Mouse (Mus musculus): ENCODE data around the gene Capn3.

Gene Capn3

DNA sequence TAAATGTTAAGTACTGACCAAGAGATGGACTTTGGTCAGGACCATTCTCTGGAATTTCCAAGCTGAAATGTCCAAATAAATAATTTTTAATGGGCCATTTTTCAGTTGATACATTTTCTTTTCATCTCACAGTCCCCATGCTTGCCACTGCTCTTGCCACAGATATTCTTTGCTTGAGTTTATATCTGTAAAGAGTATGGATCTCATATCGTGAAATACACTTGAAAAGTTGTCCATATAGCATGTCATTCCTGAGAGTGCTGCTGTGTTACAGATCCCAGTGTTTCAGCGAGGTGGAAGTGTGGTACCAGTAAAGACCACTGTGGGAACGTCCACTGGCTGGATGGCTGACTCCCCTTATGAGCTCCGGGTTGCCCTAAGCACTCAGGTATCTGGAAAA lies at the start of gene Capn3:
Capn3 (plus strand) TSS at position 301 of the 400 bp plus-strand sequence.
- no peak for DNase-seq (ENCODE audit: low read depth)

DNA sequence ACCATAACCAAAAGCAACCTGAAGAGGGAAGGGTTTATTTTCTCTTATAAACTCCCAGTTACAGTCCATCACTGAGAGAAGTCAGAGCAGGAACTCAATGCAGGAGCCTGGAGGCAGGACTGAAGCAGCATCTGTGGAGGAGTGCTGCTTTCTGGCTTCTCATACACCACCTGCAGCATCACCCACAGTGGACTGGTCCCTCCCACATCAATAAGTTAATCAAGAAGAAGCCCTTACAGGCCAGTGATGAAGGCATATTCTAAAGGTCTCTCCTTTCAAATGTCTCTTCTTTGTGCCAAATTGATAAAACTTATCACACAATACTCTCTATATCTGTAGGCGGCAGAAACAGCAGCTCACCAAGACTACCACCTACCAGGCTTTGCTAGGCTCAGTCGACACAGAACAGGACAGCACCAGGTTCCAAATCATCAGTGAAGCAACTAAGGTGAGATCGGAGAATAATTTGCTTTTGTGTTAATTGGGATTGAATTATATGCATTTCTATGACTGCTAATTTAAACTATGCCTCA lies 44.7 kb upstream of the Capn3 start:
- no peak for DNase-seq (ENCODE audit: low read depth)

DNA sequence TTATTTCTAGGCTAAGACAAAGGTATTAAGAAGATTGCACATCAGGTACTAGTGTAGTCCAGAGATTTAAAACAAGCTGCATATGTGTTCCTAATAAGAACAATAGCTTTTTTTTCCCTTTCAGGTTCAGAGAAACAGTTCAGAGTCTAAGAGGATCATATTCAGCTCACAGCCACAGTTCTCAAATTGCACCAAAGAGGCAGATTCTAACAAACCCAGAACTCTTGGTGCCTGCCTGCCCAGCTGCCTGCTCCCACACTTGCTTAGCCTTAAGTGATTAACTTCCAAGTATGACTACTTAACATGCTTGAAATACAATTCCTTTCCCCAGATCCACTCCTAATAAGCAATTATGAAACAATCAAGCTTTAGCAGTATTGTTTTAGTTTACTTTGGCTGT lies 41.7 kb upstream of the Capn3 start:
- DNase-seq (ENCODE audit: low read depth): no peak

DNA sequence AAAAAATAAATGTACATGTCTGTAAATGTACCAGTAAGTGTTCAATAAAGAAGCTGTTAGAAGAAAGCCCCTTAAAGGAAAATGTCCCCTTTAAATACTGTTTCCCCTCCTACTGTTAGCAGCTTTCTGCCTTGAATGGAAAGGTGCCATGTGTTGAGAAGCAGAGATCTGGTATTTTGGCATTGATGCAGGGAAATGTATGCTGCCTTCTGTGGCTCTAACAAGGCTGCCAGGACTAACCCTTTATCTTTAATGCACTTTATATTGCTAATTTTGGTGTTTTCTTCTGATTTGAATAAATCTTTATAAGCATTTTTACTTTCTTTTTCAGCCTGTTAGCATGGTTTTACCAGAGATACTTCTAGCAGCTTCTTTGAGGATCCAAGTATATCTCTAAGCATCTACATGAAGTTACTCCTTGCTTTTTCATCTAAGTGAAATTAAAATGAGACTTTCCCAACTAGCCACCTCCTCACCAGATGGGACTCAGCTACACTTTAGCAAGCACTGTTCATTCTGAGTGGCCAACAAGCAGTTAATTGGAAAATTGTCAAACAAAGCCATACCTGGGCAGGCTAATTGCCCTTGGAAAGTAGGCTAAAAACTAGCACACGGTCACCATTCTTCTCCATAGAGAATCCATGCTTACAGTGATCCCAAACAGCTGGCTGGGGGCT lies 40.9 kb upstream of the Capn3 start:
- DNase-seq (ENCODE audit: low read depth): no peak

DNA sequence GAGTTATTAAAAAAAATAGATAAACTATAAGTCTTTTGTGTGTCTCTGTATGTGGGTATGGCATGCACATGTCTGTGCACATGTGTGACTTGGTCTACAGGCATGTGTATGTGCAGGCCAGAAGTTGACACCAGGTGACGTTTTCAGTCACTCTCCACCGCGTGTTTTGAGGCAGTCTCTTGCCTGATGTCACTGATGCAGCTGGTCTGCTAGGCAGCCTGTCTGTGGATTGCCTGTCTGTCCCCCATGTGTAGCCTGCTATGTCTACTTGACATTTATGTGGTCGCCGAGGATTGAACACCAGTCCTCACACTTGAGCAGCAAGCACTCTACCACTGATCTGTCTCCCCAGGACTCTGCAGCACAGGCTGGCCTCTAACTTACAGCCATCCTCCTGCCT lies 31.4 kb upstream of the Capn3 start:
- no peak for DNase-seq (ENCODE audit: low read depth)

DNA sequence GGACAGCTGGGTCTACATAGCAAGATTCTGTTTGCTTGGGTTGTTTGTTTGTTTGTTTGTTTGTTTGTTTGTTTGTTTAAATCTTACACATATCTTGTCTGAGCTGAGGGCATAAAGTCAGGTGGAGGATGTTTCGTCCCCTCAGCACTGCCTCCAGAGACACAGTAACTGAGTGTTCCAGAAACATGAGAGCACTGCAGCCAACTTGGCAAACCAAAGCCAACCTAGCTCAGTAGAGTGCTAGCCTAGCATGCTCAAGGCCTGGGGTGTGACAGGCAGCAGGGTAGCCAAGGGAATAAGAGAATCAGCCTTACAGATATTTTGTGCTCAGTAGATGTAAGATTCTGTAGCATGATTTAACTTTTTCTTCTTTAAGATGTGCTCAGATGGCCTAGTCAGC lies 11.3 kb upstream of the Capn3 start:
- no peak for DNase-seq (ENCODE audit: low read depth)

DNA sequence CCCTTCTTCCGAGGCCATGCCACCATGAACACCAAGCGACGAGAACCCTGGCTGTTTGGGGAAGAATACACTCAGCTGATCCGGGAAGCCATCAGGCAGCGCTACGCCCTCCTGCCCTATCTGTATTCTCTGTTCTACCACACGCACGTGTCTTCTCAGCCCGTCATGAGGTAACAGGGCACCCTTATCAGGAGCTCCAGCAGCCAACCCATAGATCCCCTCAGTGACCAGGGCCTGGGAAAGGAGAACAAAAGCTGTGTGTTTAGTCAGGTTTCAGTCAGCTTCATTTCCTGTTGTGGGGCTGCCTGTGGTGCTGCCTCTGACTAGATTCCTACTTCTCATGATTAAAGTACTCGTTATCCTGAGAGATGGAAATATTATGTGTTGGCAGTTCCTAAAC lies 9.4 kb upstream of the Capn3 start:
- no peak for DNase-seq (ENCODE audit: low read depth)

DNA sequence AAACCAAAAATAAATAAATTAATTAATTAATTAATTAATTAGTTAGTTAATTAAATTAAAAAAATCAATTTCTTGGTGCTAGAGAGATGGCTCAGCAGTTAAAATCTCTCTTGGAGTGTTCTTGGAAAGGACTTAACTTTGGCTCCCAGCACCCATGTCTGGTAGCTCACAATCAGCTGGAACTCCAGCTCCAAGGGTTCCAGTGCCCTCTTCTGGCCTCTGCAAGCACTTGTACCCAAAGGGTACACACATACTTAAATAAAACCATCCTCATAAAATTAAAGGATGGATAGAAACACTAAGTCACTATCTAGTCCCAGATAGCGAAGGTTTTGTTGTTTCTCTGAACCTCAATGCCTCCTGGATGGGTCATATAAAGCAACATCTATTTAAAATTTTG lies 8.5 kb upstream of the Capn3 start:
- DNase-seq (ENCODE audit: low read depth): no peak

DNA sequence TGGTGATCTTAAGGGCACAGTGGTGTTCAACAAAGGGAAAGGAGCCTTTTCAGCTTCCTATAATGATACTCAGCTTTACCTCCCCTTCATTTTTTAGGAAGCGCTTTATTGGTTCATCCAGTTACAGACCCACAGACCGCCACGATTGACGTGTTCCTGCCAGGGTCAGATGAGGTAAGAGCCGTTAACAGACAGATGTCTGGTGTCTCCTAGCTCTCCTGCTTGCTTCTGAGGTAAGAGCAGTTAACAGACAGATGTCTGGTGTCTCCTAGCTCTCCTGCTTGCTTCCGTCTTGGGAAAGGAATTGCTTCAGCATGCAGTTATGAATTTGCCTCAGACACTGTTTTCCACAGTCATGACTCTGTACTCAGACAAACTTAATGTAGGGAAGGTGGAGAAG lies 5.1 kb upstream of the Capn3 start:
- no peak for DNase-seq (ENCODE audit: low read depth)

DNA sequence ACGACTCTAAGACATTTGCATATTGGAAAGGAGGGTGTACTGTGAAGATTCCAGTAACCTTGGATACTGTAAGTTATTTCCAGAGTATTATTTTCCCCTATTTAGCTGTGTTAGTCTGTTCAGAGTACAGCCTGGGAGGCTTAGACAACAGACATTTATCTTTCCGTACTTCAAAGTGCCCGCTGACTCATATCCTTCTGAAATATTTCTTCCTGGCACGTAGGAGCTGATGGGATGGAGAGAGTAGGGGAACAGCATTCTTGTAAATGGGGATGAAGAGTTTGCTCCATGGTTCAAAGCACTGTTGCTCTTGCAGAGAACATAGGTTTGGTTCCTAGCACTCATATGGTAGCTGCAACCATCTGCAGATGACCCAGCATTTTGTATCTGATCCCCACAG lies 3.2 kb upstream of the Capn3 start:
- DNase-seq (ENCODE audit: low read depth): peak; percentile 8

DNA sequence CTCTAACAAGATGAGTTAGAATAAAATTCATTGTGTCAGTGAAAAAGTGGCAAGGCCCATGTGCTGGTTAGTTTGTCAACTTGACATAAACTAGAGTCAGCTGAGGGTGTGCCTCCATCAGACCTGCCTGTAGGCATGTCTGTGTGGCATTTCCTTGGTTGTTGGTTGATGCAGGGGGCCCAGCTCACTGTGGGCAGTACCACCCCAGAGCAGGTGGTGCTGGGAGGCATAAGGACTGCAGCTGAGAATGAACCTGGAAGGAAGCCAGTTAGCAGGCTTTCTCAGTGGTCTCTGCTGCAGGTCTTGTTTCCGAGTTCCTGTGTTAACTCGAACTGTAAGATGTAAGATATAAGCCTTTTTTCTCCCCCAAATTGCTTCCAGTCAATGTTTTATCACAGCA lies 832 bp upstream of the Capn3 start:
- no peak for DNase-seq (ENCODE audit: low read depth)

DNA sequence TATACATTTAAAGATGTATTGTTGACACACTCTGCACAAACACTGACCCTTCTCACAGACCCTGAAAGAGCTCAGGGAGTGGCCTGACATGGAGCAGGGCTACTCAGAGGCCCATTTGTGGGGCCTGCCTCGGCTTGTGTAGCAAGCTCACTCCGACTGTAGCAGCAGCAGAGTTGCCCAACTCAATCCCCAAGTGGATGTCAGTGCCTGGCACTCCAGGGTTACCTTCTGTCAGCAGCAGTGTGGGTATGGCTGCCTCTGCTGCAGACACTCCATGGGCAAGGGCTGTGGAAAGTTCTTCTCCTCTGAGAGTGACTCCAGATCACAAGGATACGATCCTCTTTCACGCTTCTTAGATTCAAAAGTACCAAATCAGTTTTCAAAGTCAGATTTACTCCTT lies 4.4 kb downstream of the Capn3 start:
- DNase-seq (ENCODE audit: low read depth): no peak

DNA sequence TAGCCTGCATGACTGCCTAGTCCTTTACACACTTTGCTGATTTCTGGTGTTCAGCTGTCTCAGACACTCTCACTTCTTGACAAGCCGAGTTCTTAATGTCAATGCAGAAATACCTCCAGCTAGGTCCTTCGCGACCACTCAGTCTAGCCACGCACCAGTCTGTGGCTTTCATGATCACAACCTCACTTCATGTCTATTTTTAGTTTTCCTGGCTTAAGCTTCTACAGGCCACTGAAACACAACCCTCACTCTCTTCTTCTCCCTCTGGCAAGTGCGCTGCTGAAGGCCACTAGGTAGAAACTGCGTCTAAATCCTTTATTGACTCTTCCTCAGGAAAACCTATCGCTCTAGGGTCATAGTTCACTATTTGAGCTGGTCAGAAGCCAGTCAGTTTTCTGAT lies 7.5 kb downstream of the Capn3 start:
- DNase-seq (ENCODE audit: low read depth): no peak

DNA sequence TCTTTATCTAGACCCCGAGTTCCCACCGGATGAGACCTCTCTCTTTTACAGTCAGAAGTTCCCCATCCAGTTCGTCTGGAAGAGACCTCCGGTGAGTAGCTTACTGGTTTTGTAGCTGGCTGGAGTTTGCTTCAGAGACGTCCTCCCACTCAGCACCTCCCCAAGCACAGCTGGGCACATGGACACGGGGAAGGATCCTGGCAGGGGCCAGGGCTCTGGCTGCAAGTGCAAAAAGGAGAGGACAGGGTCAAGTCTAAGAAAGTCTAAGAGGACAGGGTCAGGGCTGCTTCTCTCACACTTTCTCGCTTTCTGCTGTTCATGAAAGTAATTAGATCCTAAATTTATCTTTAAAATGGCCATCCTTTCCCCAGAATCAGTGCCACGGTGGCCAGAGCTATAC lies 8.3 kb downstream of the Capn3 start:
- DNase-seq (ENCODE audit: low read depth): no peak

DNA sequence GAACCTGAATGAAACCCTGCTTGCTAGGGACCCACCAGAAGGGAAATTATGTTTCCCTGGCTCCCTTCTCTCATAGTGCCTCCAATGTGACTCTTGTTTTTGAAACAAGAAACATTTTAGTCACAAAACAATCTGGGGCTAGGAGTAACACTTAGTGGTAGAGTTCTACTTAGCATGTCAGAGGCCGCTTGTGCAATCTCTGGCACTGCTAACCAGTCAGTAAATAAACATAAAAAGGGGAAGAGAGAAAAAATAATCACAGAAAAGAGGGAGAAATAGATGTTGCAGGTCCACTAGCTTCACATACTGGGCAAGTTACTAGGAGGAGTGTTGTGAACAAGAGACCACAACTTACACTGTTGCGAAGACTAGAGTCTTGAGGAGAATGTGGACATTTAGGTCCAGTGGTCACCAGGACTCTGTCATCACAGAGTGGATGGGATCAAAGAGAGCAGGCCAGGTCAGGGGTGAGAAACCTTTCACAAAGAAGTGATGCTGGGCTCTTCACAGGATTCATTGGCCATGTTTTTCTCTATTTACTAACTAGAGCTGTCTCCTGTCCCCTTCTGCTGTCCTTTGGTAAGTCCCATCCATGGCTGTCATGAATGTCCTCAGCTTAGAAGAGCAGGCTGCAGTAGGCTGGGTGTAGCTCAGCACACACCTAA lies 9.0 kb downstream of the Capn3 start:
- peak; percentile 24 for DNase-seq (ENCODE audit: low read depth)

DNA sequence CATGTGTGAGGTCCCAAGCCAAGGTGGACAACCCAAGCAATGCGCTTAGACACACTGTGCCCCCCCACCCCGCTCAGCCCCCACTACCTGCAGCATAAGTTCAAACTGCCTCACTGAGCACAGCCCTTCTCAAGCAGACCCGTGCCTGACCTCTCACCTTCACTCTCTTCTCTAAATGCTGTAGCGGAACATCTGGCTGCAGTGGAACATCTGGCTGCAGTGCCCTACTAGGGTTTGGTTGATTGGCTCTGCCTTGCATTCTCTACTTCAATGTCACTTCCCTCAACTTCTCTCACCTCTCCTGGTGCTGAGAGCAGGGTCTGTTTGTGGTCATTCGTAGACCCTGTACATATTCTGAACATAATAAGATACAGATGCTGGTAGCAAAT lies 9.6 kb downstream of the Capn3 start:
- no peak for DNase-seq (ENCODE audit: low read depth)

DNA sequence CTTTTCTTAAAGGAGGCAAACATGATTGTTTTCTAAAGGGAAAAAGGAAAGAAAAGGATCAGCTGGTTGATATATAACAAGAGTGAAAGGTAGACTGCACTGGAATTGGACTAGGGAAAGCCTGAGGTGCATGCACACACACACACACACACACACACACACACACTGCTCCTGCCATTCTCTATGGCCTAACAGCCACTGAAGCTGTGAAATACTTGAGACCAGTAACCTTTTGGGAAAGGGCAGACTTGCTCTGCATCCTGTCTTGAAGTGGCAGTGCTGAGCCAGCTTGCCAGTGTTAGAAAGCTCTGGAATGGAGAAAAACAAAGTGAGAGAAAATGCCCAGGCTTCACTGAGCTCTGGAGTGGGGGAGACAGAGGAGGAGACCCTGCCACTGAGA lies 12.2 kb downstream of the Capn3 start:
- DNase-seq (ENCODE audit: low read depth): no peak

DNA sequence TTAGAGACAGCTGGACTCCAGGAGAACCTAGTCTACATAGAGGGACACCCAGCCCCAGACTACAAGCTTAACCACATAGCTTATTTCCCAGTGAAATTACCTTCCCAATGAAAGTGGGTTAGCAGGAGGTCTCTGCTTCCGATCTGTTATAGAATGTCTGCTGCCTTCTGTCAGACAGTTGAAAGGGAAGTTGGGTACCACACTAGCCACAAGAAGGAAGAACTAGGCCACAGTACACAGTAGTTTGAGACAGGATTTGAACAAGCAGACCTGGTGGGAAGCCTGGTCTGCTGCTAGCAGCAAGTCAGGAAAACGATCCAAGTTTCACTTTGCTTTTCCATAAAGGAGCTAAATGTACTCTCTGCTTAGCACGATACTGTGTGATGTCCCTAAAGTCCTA lies 13.4 kb downstream of the Capn3 start:
- no peak for DNase-seq (ENCODE audit: low read depth)

DNA sequence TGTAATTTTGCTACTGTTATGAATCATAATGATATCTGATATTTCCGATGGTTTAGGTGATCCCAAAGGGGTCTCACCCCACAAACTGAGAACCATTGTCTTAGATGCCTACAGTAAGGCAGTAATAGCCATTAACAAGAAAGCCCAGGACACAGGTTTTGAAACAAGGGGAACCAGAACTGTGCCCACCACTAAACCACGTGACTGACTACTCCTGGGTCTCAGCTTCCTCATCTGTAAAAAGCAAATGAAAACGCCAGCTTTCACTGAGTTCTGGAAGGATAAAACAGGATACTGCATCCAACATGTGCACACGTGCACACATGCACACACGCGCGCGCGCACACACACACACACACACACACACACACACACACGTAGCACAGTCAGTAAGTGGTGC lies 13.9 kb downstream of the Capn3 start:
- DNase-seq (ENCODE audit: low read depth): no peak

DNA sequence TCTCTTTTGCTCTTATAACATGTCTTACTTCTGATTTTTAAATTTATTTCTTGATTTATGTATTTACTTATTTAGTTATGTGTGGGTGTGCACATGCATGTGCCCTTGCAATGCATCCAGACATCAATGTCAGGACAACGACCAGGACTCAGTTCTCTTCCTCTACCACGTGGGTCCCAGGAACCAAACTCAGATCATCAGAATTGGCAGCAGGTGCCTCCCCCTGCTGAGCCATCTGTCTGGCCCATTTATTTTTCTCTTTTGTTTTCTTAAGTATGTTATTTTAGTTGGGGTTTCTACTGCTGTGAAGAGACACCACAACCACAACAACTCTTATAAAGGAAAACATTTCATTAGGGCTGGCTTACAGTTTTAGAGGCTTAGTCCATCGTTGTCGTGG lies 15.0 kb downstream of the Capn3 start:
- DNase-seq (ENCODE audit: low read depth): no peak

DNA sequence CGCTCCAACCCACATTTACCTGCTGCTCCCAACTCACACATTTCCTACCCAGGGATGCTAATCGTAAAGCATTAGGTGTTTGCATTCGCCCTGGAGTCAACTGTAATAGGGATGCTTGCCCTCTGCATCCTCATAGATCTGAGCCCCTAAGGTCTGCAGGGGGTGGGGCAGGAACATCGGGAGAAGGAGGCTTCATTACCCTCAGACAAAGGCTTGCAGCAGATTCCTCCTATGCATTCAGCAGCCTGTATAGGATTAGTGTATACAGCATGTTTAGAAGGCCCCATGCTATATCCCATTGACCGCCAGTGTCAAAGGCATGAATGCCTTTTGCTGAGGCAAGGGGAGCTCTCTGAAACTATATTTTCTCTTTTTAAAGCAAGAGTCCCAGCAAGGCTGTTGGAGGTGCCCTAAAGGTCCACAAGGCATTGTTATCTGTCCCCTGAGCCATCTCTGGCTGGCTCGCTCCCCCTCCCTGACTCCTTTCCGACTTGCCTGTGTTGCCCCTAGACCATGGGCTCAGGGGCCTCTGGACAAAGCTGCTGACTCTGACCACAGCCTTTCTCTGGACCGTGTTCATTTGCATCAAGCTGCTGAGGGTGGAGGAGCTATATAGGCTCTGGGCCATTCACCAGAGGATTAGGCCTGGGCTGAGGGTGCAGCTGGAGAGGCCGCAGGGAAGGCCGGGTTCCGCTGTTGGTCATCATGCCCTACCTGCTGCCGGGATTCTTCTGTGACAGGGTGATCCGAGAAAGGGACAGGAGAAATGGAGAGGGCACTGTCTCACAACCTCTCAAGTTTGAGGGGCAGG lies 20.7 kb downstream of the Capn3 start:
- no peak for DNase-seq (ENCODE audit: low read depth)

DNA sequence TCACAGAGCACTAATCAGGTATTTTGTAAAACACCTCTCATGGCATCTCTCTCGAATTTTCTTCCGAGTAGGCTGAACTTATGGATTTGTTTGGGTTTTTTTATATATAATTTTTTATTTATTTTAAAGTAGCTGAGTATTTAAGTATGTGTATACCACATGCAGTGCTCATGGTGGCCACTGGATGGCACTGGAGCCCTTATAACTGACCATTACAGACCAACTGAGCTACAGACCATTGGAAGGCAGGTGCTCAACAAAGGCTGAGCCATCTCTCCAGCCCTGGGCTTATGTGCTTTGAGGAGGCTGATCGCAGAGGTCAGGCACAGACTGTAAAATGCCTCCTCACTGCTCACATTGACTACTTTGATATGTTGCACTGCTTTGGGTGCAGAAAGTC lies 22.8 kb downstream of the Capn3 start:
- DNase-seq (ENCODE audit: low read depth): peak; percentile 90

DNA sequence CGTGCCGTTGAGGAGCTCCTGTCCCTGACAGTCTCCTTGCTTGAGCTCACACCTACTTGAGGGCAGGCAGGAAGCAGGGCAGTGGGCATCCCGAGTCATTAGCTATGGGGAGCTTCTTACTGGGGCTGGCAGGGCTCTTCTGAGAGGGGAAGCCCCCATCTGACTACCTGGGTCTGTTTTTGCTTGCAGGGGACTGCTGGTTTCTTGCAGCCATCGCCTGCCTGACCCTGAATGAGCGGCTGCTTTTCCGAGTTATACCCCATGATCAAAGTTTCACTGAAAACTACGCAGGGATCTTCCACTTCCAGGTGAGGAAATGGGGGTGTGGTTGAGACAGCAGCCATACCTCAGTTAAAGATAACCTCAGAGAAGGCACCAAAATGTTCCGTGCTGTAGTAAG lies 26.1 kb downstream of the Capn3 start:
- DNase-seq (ENCODE audit: low read depth): no peak
